Mouse (Mus musculus): ENCODE results near the gene Tnfsf13.
"Not testable (repeated sequence)": the region's sequence is repeated elsewhere in the genome, so short reads cannot be mapped to it uniquely, and the experiment has no call there.

Tnfsf13 gene

GRCm38 (mm10) chr11:69703814-69704612, 18.4 kb upstream of the Tnfsf13 start:
- no peak for DNase-seq (ENCODE audit: low read depth, low spot score)

GRCm38 (mm10) chr11:69703381-69703780, 17.8 kb upstream of the Tnfsf13 start:
- DNase-seq (ENCODE audit: low read depth, low spot score) = not testable (repeated sequence)

GRCm38 (mm10) chr11:69702886-69703285, 17.3 kb upstream of the Tnfsf13 start:
- not testable (repeated sequence) for DNase-seq (ENCODE audit: low read depth, low spot score)

GRCm38 (mm10) chr11:69699595-69699994, 14.0 kb upstream of the Tnfsf13 start:
- DNase-seq (ENCODE audit: low read depth, low spot score) = no peak

- no peak for DNase-seq (ENCODE audit: low read depth, low spot score)
Observed at GRCm38 (mm10) chr11:69698574-69698973, 13.0 kb upstream of the Tnfsf13 start.

GRCm38 (mm10) chr11:69697396-69697795, 11.8 kb upstream of the Tnfsf13 start:
- no peak for DNase-seq (ENCODE audit: low read depth, low spot score)

GRCm38 (mm10) chr11:69695361-69696181, 10.0 kb upstream of the Tnfsf13 start, which contains the start of the genes Tnfsf12 and Tnfsfm13:
TSS of gene Tnfsf12 (minus strand) at chr11:69695849.
TSS of gene Tnfsfm13 (minus strand) at chr11:69696098.
- no peak for DNase-seq (ENCODE audit: low read depth, low spot score)

- no peak for DNase-seq (ENCODE audit: low read depth, low spot score)
Observed at GRCm38 (mm10) chr11:69695046-69695360, 9.4 kb upstream of the Tnfsf13 start.

- DNase-seq (ENCODE audit: low read depth, low spot score) = no peak
Observed at GRCm38 (mm10) chr11:69693421-69693965, 7.9 kb upstream of the Tnfsf13 start.

GRCm38 (mm10) chr11:69692863-69693262, 7.3 kb upstream of the Tnfsf13 start:
- DNase-seq (ENCODE audit: low read depth, low spot score) = no peak

GRCm38 (mm10) chr11:69692196-69692811, 6.7 kb upstream of the Tnfsf13 start:
- DNase-seq (ENCODE audit: low read depth, low spot score) = no peak

GRCm38 (mm10) chr11:69689891-69690290, 4.3 kb upstream of the Tnfsf13 start:
- no peak for DNase-seq (ENCODE audit: low read depth, low spot score)

GRCm38 (mm10) chr11:69687061-69687460, 1.5 kb upstream of the Tnfsf13 start:
- no peak for DNase-seq (ENCODE audit: low read depth, low spot score)

- DNase-seq (ENCODE audit: low read depth, low spot score) = no peak
Observed at GRCm38 (mm10) chr11:69686377-69686776, 793 bp upstream of the Tnfsf13 start.

GRCm38 (mm10) chr11:69684936-69685335, 648 bp downstream of the Tnfsf13 start:
- DNase-seq (ENCODE audit: low read depth, low spot score) = no peak

GRCm38 (mm10) chr11:69684128-69684745, 1.3 kb downstream of the Tnfsf13 start:
- DNase-seq (ENCODE audit: low read depth, low spot score) = no peak

- DNase-seq (ENCODE audit: low read depth, low spot score) = no peak
Observed at GRCm38 (mm10) chr11:69683576-69683975, 2.0 kb downstream of the Tnfsf13 start.

- no peak for DNase-seq (ENCODE audit: low read depth, low spot score)
Observed at GRCm38 (mm10) chr11:69682840-69683533, 2.6 kb downstream of the Tnfsf13 start.

GRCm38 (mm10) chr11:69682209-69682839, 3.3 kb downstream of the Tnfsf13 start:
- DNase-seq (ENCODE audit: low read depth, low spot score) = no peak

Data from WW6 (cell line).